Mouse (Mus musculus) limb, embryonic 11.5 days (tissue): ENCODE data around the gene B4galt3. TPM values are rescaled to one million over a fixed set of nuclear protein-coding genes. Genes with fewer than 3 reads are reported as not detected.

Source experiments
- ATAC-seq: fragments of 200-750 bp; cut with Nextera tagmentation; 2 replicates; pipeline ENCODE4 v1.8.0; 2017; ENCODE audit warnings: low read depth; ENCODE audit not compliant: insufficient number of reproducible peaks, low FRiP score, low TSS enrichment
- DNase-seq: peaks from one replicate; pipeline ENCODE4 v3.0.0-alpha.2; 2015; ENCODE audit warnings: low spot score
- H3K27ac ChIP-seq: fragments of 300-500 bp; sonication (generic); replicated peaks from 2 replicates; pipeline ENCODE4 v1.5.1; 2014; ENCODE audit warnings: low read depth, mild to moderate bottlenecking, low read length
- H3K27me3 ChIP-seq: fragments of 300-500 bp; sonication (generic); 2 replicates; pipeline ENCODE4 v1.6.1; 2014; ENCODE audit warnings: mild to moderate bottlenecking, low read length, mixed read lengths; ENCODE audit not compliant: control insufficient read depth, insufficient read depth
- H3K36me3 ChIP-seq: fragments of 300-500 bp; sonication (generic); 2 replicates; pipeline ENCODE4 v1.6.1; 2014; ENCODE audit warnings: mild to moderate bottlenecking, low read length, moderate library complexity, mixed read lengths; ENCODE audit not compliant: control insufficient read depth, insufficient read depth
- H3K4me1 ChIP-seq: fragments of 300-500 bp; sonication (generic); 2 replicates; pipeline ENCODE4 v1.6.1; 2014; ENCODE audit warnings: low read length, mixed read lengths; ENCODE audit not compliant: control insufficient read depth, insufficient read depth
- H3K4me2 ChIP-seq: fragments of 300-500 bp; sonication (generic); 2 replicates; pipeline ENCODE4 v1.6.1; 2014; ENCODE audit warnings: low read depth, mild to moderate bottlenecking, moderate library complexity; ENCODE audit not compliant: severe bottlenecking
- H3K4me3 ChIP-seq: fragments of 300-500 bp; sonication (generic); 2 replicates; pipeline ENCODE4 v1.5.1; 2014; ENCODE audit warnings: low read depth, low read length
- H3K9ac ChIP-seq: fragments of 300-500 bp; sonication (generic); 2 replicates; pipeline ENCODE4 v1.6.1; 2014; ENCODE audit warnings: mild to moderate bottlenecking, low read length
- H3K9me3 ChIP-seq: fragments of 300-500 bp; sonication (generic); 2 replicates; pipeline ENCODE4 v1.6.1; 2016; ENCODE audit warnings: low read length; ENCODE audit not compliant: control insufficient read depth
- WGBS: fragments of 180-500 bp; shearing (Covaris S2); extraction: QIAGEN DNeasy Blood & Tissue Kit; methylation state at CpG from one replicate; pipeline ENCODE4 v1.1.7; 2014; 5-methylcytosine and 5-hydroxymethylcytosine counted together
- polyA plus RNA-seq: library from polyadenylated mRNA; unstranded; fragments of >200 nt; fragmentation: Nextera tagmentation; extraction: Ambion mirVana; gene quantifications from 2 replicates; pipeline ENCODE4 v1.2.1, GENCODE M21; 2014

B4galt3 gene
- polyA plus RNA-seq, 1 experiment from 2014 or later = 68.9 TPM

GRCm38 (mm10) chr1:171319748-171320147 lies 49.6 kb downstream of the B4galt3 start:
- 12% methylated on average over 7 of the region's 7 CpGs for WGBS
- no peaks in the 10 kb centered on the region for H3K27me3 ChIP-seq
- no peak overlapping the region for H3K4me3 ChIP-seq
- DNase-seq (no peak), ATAC-seq (no peak)
- H3K4me1 ChIP-seq = no peaks in the 10 kb centered on the region
- H3K9ac ChIP-seq = no peak overlapping the region
- no peaks in the 10 kb centered on the region for H3K9me3 ChIP-seq
- no peak overlapping the region for H3K27ac ChIP-seq
- no peaks in the 10 kb centered on the region for H3K36me3 ChIP-seq
- H3K4me2 ChIP-seq = no peak overlapping the region; the same call in 1 of the 2 replicates

GRCm38 (mm10) chr1:171320151-171320550 lies 50.0 kb downstream of the B4galt3 start:
- H3K36me3 ChIP-seq = no peaks in the 10 kb centered on the region
- H3K9ac ChIP-seq = no peak overlapping the region
- no peak overlapping the region for H3K27ac ChIP-seq
- ATAC-seq (no peak), DNase-seq (no peak)
- no peaks in the 10 kb centered on the region for H3K27me3 ChIP-seq
- H3K4me2 ChIP-seq = no peak overlapping the region; the same call in 1 of the 2 replicates
- no peak overlapping the region for H3K4me3 ChIP-seq
- H3K4me1 ChIP-seq = no peaks in the 10 kb centered on the region
- 14% methylated on average over 5 of the region's 5 CpGs for WGBS
- H3K9me3 ChIP-seq = no peaks in the 10 kb centered on the region

- Histone ChIP-seq H3K4me2 (no peak overlapping the region), H3K27me3 (no peaks in the 10 kb centered on the region), H3K4me1 (no peaks in the 10 kb centered on the region), H3K27ac (no peak overlapping the region), H3K9ac (no peak overlapping the region), H3K36me3 (no peaks in the 10 kb centered on the region), H3K9me3 (no peaks in the 10 kb centered on the region), H3K4me3 (no peak overlapping the region)
- ATAC-seq (no peak), DNase-seq (no peak)
Measured at GRCm38 (mm10) chr1:171321415-171321814, 51.3 kb downstream of the B4galt3 start.

GRCm38 (mm10) chr1:171322012-171322411 lies 51.9 kb downstream of the B4galt3 start:
- Histone ChIP-seq H3K36me3 (no peaks in the 10 kb centered on the region), H3K4me1 (no peaks in the 10 kb centered on the region), H3K9ac (no peak overlapping the region), H3K27me3 (no peaks in the 10 kb centered on the region), H3K4me2 (no peak overlapping the region), H3K4me3 (no peak overlapping the region), H3K9me3 (no peaks in the 10 kb centered on the region), H3K27ac (no peak overlapping the region)
- DNase-seq (no peak), ATAC-seq (0 out of 2 replicates have a peak, but pooled peaks have one; percentile 16)
- 88% methylated on average over 1 of the region's 1 CpGs for WGBS

- WGBS = 75% methylated on average over 2 of the region's 2 CpGs
- Histone ChIP-seq H3K36me3 (no peaks in the 10 kb centered on the region), H3K4me1 (peaks cover 10% of the 10 kb centered on the region), H3K27me3 (no peaks in the 10 kb centered on the region), H3K9ac (no peak overlapping the region), H3K9me3 (no peaks in the 10 kb centered on the region), H3K4me3 (no peak overlapping the region), H3K4me2 (no peak overlapping the region), H3K27ac (no peak overlapping the region)
- DNase-seq = no peak
- no peak for ATAC-seq
Measured at GRCm38 (mm10) chr1:171325571-171325970, 55.4 kb downstream of the B4galt3 start.

Other genes with a start within 250 kb of the B4galt3 start
- gene Fcgr3, start 205.4 kb upstream of the B4galt3 start, polyA plus RNA-seq = 4.0 and 4.7 TPM in 2 replicates
- gene Cfap126, start 156.4 kb upstream of the B4galt3 start, polyA plus RNA-seq = 0.96 and 1.7 TPM in 2 replicates
- 267 and 288 TPM in 2 replicates for gene Sdhc, start 119.7 kb upstream of the B4galt3 start, polyA plus RNA-seq
- 0.61 and 0.68 TPM in 2 replicates for gene Mpz, start 119.6 kb upstream of the B4galt3 start, polyA plus RNA-seq
- 2.7 and 4.3 TPM in 2 replicates for gene Pcp4l1, start 74.1 kb upstream of the B4galt3 start, polyA plus RNA-seq
- gene Nr1i3, start 56.4 kb upstream of the B4galt3 start, polyA plus RNA-seq = 0.15 and 0.21 TPM in 2 replicates
- 25.4 and 26.4 TPM in 2 replicates for gene Tomm40l, start 47.8 kb upstream of the B4galt3 start, polyA plus RNA-seq
- 2.8 and 4.6 TPM in 2 replicates for gene Apoa2, start 45.3 kb upstream of the B4galt3 start, polyA plus RNA-seq
- 13.2 and 13.6 TPM in 2 replicates for gene Fcer1g, start 36.0 kb upstream of the B4galt3 start, polyA plus RNA-seq
- 5.5 and 5.6 TPM in 2 replicates for gene Adamts4, start 19.9 kb upstream of the B4galt3 start, polyA plus RNA-seq
- 260 and 264 TPM in 2 replicates for gene Ndufs2, start 18.9 kb upstream of the B4galt3 start, polyA plus RNA-seq
- gene Ppox, start 10.9 kb downstream of the B4galt3 start, polyA plus RNA-seq = 65.0 and 71.0 TPM in 2 replicates
- 111 and 114 TPM in 2 replicates for gene Usp21, start 17.7 kb downstream of the B4galt3 start, polyA plus RNA-seq
- gene Ufc1, start 24.7 kb downstream of the B4galt3 start, polyA plus RNA-seq = 111 and 115 TPM in 2 replicates
- gene Dedd, start 58.8 kb downstream of the B4galt3 start, polyA plus RNA-seq = 51.7 and 55.7 TPM in 2 replicates
- gene Nit1, start 75.3 kb downstream of the B4galt3 start, polyA plus RNA-seq = 29.2 and 31.9 TPM in 2 replicates
- gene Pfdn2, start 75.3 kb downstream of the B4galt3 start, polyA plus RNA-seq = 61.8 and 68.3 TPM in 2 replicates
- 1.4 and 2.3 TPM in 2 replicates for gene Klhdc9, start 90.5 kb downstream of the B4galt3 start, polyA plus RNA-seq
- gene Nectin4, start 99.8 kb downstream of the B4galt3 start, polyA plus RNA-seq = 2.9 and 3.1 TPM in 2 replicates
- 0.55 and 0.70 TPM in 2 replicates for gene Arhgap30, start 118.6 kb downstream of the B4galt3 start, polyA plus RNA-seq
- gene Usf1, start 141.0 kb downstream of the B4galt3 start, polyA plus RNA-seq = 114 and 124 TPM in 2 replicates
- 3.2 and 3.3 TPM in 2 replicates for gene Tstd1, start 148.5 kb downstream of the B4galt3 start, polyA plus RNA-seq
- gene F11r, start 167.2 kb downstream of the B4galt3 start, polyA plus RNA-seq = 26.7 and 28.4 TPM in 2 replicates
- gene Alyref2, start 233.2 kb downstream of the B4galt3 start, polyA plus RNA-seq = 7.1 and 10.3 TPM in 2 replicates